Mouse (Mus musculus) CH12F3 (cell line): ENCODE results near the gene Gemin5.

Source experiments
- in situ Hi-C: fragments of 300-500 bp; cut with MboI; formaldehyde crosslinking; loops from 2 replicates; pipeline ENCODE4 v1.14.3; 2020; ENCODE audit warnings: low sequenced_read_pairs

The Gemin5 gene

GRCm38 (mm10) chr11:58077270-58077669, 91.1 kb downstream of the Gemin5 start:
- in situ Hi-C loops: no loop called here

GRCm38 (mm10) chr11:58072978-58073377, 95.4 kb downstream of the Gemin5 start:
- in situ Hi-C loops: loop anchor here (25.0 kb wide), 1 partner anchor 261 kb away; the partner anchor contains the start of gene Sap30l
